Mouse (Mus musculus): ENCODE measurements around the gene Cntnap5b. TPM values are rescaled to one million over a fixed set of nuclear protein-coding genes. Genes with fewer than 3 reads are reported as not detected.
"Not testable (repeated sequence)": the region's sequence is repeated elsewhere in the genome, so short reads cannot be mapped to it uniquely, and the experiment has no call there.

The Cntnap5b gene
- polyA plus RNA-seq, 1 experiment from 2014 or later, result not detected

GRCm38 (mm10) chr1:99967300-99968089 lies 194.9 kb downstream of the Cntnap5b start:
- 75% methylated on average over 2 of the region's 2 CpGs for WGBS
- Histone ChIP-seq H3K36me3 (ENCODE audit: control insufficient read depth, insufficient read depth, low read length) (no peaks in the 10 kb centered on the region), H3K27me3 (replicated peaks; ENCODE audit: control insufficient read depth, insufficient read depth, low read length) (no peaks in the 10 kb centered on the region), H3K4me3 (ENCODE audit: low read depth, low read length) (no peak overlapping the region), H3K4me1 (replicated peaks; ENCODE audit: control insufficient read depth, insufficient read depth, low read length) (no peaks in the 10 kb centered on the region), H3K27ac (ENCODE audit: low read depth, low read length) (no peak overlapping the region), H3K9me3 (ENCODE audit: control insufficient read depth, low read length) (no peaks in the 10 kb centered on the region), H3K4me2 (no peak overlapping the region), H3K9ac (ENCODE audit: low read depth, low read length) (no peak overlapping the region)
- DNase-seq (ENCODE audit: low spot score) (no peak), ATAC-seq (replicated peaks; ENCODE audit: low FRiP score) (no peak)

GRCm38 (mm10) chr1:99970184-99971086 lies 197.9 kb downstream of the Cntnap5b start:
- H3K4me3 ChIP-seq (ENCODE audit: low read depth, low read length), result no peak overlapping the region
- H3K9me3 ChIP-seq (ENCODE audit: control insufficient read depth, low read length), result no peaks in the 10 kb centered on the region
- no peaks in the 10 kb centered on the region for H3K4me1 ChIP-seq (replicated peaks; ENCODE audit: control insufficient read depth, insufficient read depth, low read length)
- H3K27me3 ChIP-seq (replicated peaks; ENCODE audit: control insufficient read depth, insufficient read depth, low read length), result no peaks in the 10 kb centered on the region
- H3K4me2 ChIP-seq, result no peak overlapping the region
- no peaks in the 10 kb centered on the region for H3K36me3 ChIP-seq (ENCODE audit: control insufficient read depth, insufficient read depth, low read length)
- no peak overlapping the region for H3K27ac ChIP-seq (ENCODE audit: low read depth, low read length)
- no peak for ATAC-seq (replicated peaks; ENCODE audit: low FRiP score)
- no peak for DNase-seq (ENCODE audit: low spot score)
- WGBS, result 40% methylated on average over 4 of the region's 4 CpGs
- no peak overlapping the region for H3K9ac ChIP-seq (ENCODE audit: low read depth, low read length)

- H3K27ac ChIP-seq (ENCODE audit: low read depth, low read length); H3K4me3 ChIP-seq (ENCODE audit: low read depth, low read length); H3K4me1 ChIP-seq (replicated peaks; ENCODE audit: control insufficient read depth, insufficient read depth, low read length); H3K27me3 ChIP-seq (replicated peaks; ENCODE audit: control insufficient read depth, insufficient read depth, low read length); H3K4me2 ChIP-seq; ATAC-seq (replicated peaks; ENCODE audit: low FRiP score); H3K9me3 ChIP-seq (ENCODE audit: control insufficient read depth, low read length); H3K9ac ChIP-seq (ENCODE audit: low read depth, low read length); DNase-seq (ENCODE audit: low spot score); H3K36me3 ChIP-seq (ENCODE audit: control insufficient read depth, insufficient read depth, low read length): not testable (repeated sequence)
- 83% methylated on average over 4 of the region's 4 CpGs for WGBS
These were observed 228.7 kb downstream of the Cntnap5b start for GRCm38 (mm10) chr1:100001226-100001625.

- Histone ChIP-seq H3K4me3 (ENCODE audit: low read depth, low read length) (no peak overlapping the region), H3K4me1 (replicated peaks; ENCODE audit: control insufficient read depth, insufficient read depth, low read length) (no peaks in the 10 kb centered on the region), H3K4me2 (no peak overlapping the region), H3K27me3 (replicated peaks; ENCODE audit: control insufficient read depth, insufficient read depth, low read length) (no peaks in the 10 kb centered on the region), H3K36me3 (ENCODE audit: control insufficient read depth, insufficient read depth, low read length) (no peaks in the 10 kb centered on the region), H3K27ac (ENCODE audit: low read depth, low read length) (no peak overlapping the region), H3K9me3 (ENCODE audit: control insufficient read depth, low read length) (no peaks in the 10 kb centered on the region), H3K9ac (ENCODE audit: low read depth, low read length) (no peak overlapping the region)
- 80% methylated on average over 5 of the region's 5 CpGs for WGBS
- ATAC-seq (replicated peaks; ENCODE audit: low FRiP score) (no peak), DNase-seq (ENCODE audit: low spot score) (no peak)
These were observed 233.6 kb downstream of the Cntnap5b start for GRCm38 (mm10) chr1:100006021-100006745.

GRCm38 (mm10) chr1:100041808-100042207 lies 269.2 kb downstream of the Cntnap5b start:
- no peaks in the 10 kb centered on the region for H3K9me3 ChIP-seq (ENCODE audit: control insufficient read depth, low read length)
- no peak overlapping the region for H3K4me2 ChIP-seq
- no peak for DNase-seq (ENCODE audit: low spot score)
- no peaks in the 10 kb centered on the region for H3K27me3 ChIP-seq (replicated peaks; ENCODE audit: control insufficient read depth, insufficient read depth, low read length)
- no peaks in the 10 kb centered on the region for H3K36me3 ChIP-seq (ENCODE audit: control insufficient read depth, insufficient read depth, low read length)
- H3K4me1 ChIP-seq (replicated peaks; ENCODE audit: control insufficient read depth, insufficient read depth, low read length), result no peaks in the 10 kb centered on the region
- no peak for ATAC-seq (replicated peaks; ENCODE audit: low FRiP score)
- no peak overlapping the region for H3K27ac ChIP-seq (ENCODE audit: low read depth, low read length)
- WGBS, result 73% methylated on average over 2 of the region's 2 CpGs
- H3K4me3 ChIP-seq (ENCODE audit: low read depth, low read length), result no peak overlapping the region
- no peak overlapping the region for H3K9ac ChIP-seq (ENCODE audit: low read depth, low read length)

- H3K4me3 ChIP-seq (ENCODE audit: low read depth, low read length), result no peak overlapping the region
- no peaks in the 10 kb centered on the region for H3K4me1 ChIP-seq (replicated peaks; ENCODE audit: control insufficient read depth, insufficient read depth, low read length)
- ATAC-seq (replicated peaks; ENCODE audit: low FRiP score) (no peak), DNase-seq (ENCODE audit: low spot score) (no peak)
- no peak overlapping the region for H3K4me2 ChIP-seq
- no peaks in the 10 kb centered on the region for H3K9me3 ChIP-seq (ENCODE audit: control insufficient read depth, low read length)
- no peak overlapping the region for H3K9ac ChIP-seq (ENCODE audit: low read depth, low read length)
- no peaks in the 10 kb centered on the region for H3K27me3 ChIP-seq (replicated peaks; ENCODE audit: control insufficient read depth, insufficient read depth, low read length)
- no peak overlapping the region for H3K27ac ChIP-seq (ENCODE audit: low read depth, low read length)
- WGBS, result 67% methylated on average over 2 of the region's 2 CpGs
- H3K36me3 ChIP-seq (ENCODE audit: control insufficient read depth, insufficient read depth, low read length), result no peaks in the 10 kb centered on the region
These were observed 307.2 kb downstream of the Cntnap5b start for GRCm38 (mm10) chr1:100079812-100080211.

GRCm38 (mm10) chr1:100100516-100100915 lies 328.0 kb downstream of the Cntnap5b start:
- Histone ChIP-seq H3K27me3 (replicated peaks; ENCODE audit: control insufficient read depth, insufficient read depth, low read length) (no peaks in the 10 kb centered on the region), H3K36me3 (ENCODE audit: control insufficient read depth, insufficient read depth, low read length) (no peaks in the 10 kb centered on the region), H3K27ac (ENCODE audit: low read depth, low read length) (no peak overlapping the region), H3K4me1 (replicated peaks; ENCODE audit: control insufficient read depth, insufficient read depth, low read length) (no peaks in the 10 kb centered on the region), H3K4me3 (ENCODE audit: low read depth, low read length) (no peak overlapping the region), H3K9me3 (ENCODE audit: control insufficient read depth, low read length) (no peaks in the 10 kb centered on the region), H3K9ac (ENCODE audit: low read depth, low read length) (no peak overlapping the region), H3K4me2 (no peak overlapping the region)
- ATAC-seq (replicated peaks; ENCODE audit: low FRiP score), result no peak
- no peak for DNase-seq (ENCODE audit: low spot score)

- ATAC-seq (replicated peaks; ENCODE audit: low FRiP score) (no peak), DNase-seq (ENCODE audit: low spot score) (no peak)
- H3K4me2 ChIP-seq, result no peak overlapping the region
- no peaks in the 10 kb centered on the region for H3K27me3 ChIP-seq (replicated peaks; ENCODE audit: control insufficient read depth, insufficient read depth, low read length)
- H3K27ac ChIP-seq (ENCODE audit: low read depth, low read length), result no peak overlapping the region
- H3K4me1 ChIP-seq (replicated peaks; ENCODE audit: control insufficient read depth, insufficient read depth, low read length), result no peaks in the 10 kb centered on the region
- H3K9ac ChIP-seq (ENCODE audit: low read depth, low read length), result no peak overlapping the region
- H3K36me3 ChIP-seq (ENCODE audit: control insufficient read depth, insufficient read depth, low read length), result no peaks in the 10 kb centered on the region
- H3K4me3 ChIP-seq (ENCODE audit: low read depth, low read length), result no peak overlapping the region
- H3K9me3 ChIP-seq (ENCODE audit: control insufficient read depth, low read length), result no peaks in the 10 kb centered on the region
- 76% methylated on average over 1 of the region's 1 CpGs for WGBS
These were observed 328.5 kb downstream of the Cntnap5b start for GRCm38 (mm10) chr1:100101017-100101416.
